Mouse (Mus musculus) neural tube, embryonic 14.5 days (tissue): ENCODE measurements at regions not wholly inside any gene's neighbourhood (a gene's known extent, or its start where the extent isn't known, plus 50 kb on each side); places are given as distances from the start of the nearest gene placed in this dataset.

Source experiments
- ATAC-seq: fragments of 200-750 bp; cut with Nextera tagmentation; 2 replicates; pipeline ENCODE4 v1.8.0; 2017; ENCODE audit warnings: low read depth, mild to moderate bottlenecking, moderate TSS enrichment, moderate library complexity
- H3K27ac ChIP-seq: fragments of 300-500 bp; sonication (generic); 2 replicates; pipeline ENCODE4 v1.5.1; 2014; ENCODE audit warnings: low read depth, mild to moderate bottlenecking, control low read depth, low read length, moderate library complexity, mixed read lengths
- H3K27me3 ChIP-seq: fragments of 300-500 bp; sonication (generic); 2 replicates; pipeline ENCODE4 v1.6.1; 2014; ENCODE audit warnings: low read length; ENCODE audit not compliant: control insufficient read depth, insufficient read depth
- H3K36me3 ChIP-seq: fragments of 300-500 bp; sonication (generic); 2 replicates; pipeline ENCODE4 v1.6.1; 2014; ENCODE audit warnings: low read length, mixed read lengths; ENCODE audit not compliant: control insufficient read depth, insufficient read depth
- H3K4me1 ChIP-seq: fragments of 300-500 bp; sonication (generic); 2 replicates; pipeline ENCODE4 v1.6.1; 2014; ENCODE audit warnings: low read length; ENCODE audit not compliant: control insufficient read depth, insufficient read depth
- H3K4me2 ChIP-seq: fragments of 300-500 bp; sonication (generic); 2 replicates; pipeline ENCODE4 v1.6.1; 2014; ENCODE audit warnings: mild to moderate bottlenecking, low read depth, low read length, control low read depth
- H3K4me3 ChIP-seq: fragments of 300-500 bp; sonication (generic); 2 replicates; pipeline ENCODE4 v1.5.1; 2014; ENCODE audit warnings: low read depth, low read length, control low read depth, mixed read lengths
- H3K9ac ChIP-seq: fragments of 300-500 bp; sonication (generic); replicated peaks from 2 replicates; pipeline ENCODE4 v1.6.1; 2014; ENCODE audit warnings: low read depth, mild to moderate bottlenecking, control low read depth, low read length, mixed read lengths
- H3K9me3 ChIP-seq: fragments of 300-500 bp; sonication (generic); 2 replicates; pipeline ENCODE4 v1.6.1; 2016; ENCODE audit warnings: low read length; ENCODE audit not compliant: control insufficient read depth
- WGBS: fragments of 180-500 bp; shearing (Covaris S2); extraction: QIAGEN DNeasy Blood & Tissue Kit; methylation state at CpG from one replicate; pipeline ENCODE4 v1.1.7; 2014; 5-methylcytosine and 5-hydroxymethylcytosine counted together

DNA sequence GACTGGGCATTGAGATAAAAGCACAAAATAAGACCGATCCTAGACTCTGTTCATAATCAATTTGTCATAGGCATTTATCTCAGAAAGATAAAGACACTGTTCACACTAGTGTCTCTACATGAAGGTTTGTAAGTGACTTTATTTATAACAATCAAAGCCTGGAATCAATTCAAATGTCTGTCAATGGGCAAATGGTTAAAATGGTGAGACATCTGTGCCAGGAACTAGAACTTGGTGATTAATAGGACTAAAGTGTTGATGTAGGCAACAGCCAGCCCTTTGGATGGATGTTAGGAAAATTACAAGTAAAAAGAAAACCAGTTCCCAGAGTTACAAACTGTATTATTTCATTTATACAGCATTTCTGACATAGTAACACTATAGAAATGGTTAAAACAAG, 315.9 kb downstream of the Gm9195 start:
- Histone ChIP-seq H3K9me3 (no peaks in the 10 kb centered on the region), H3K27me3 (no peaks in the 10 kb centered on the region), H3K4me2 (no peak overlapping the region), H3K4me1 (no peaks in the 10 kb centered on the region), H3K4me3 (no peak overlapping the region), H3K9ac (no peak overlapping the region), H3K36me3 (no peaks in the 10 kb centered on the region), H3K27ac (no peak overlapping the region)
- 76% methylated on average over 1 of the region's 1 CpGs for WGBS
- ATAC-seq = no peak

DNA sequence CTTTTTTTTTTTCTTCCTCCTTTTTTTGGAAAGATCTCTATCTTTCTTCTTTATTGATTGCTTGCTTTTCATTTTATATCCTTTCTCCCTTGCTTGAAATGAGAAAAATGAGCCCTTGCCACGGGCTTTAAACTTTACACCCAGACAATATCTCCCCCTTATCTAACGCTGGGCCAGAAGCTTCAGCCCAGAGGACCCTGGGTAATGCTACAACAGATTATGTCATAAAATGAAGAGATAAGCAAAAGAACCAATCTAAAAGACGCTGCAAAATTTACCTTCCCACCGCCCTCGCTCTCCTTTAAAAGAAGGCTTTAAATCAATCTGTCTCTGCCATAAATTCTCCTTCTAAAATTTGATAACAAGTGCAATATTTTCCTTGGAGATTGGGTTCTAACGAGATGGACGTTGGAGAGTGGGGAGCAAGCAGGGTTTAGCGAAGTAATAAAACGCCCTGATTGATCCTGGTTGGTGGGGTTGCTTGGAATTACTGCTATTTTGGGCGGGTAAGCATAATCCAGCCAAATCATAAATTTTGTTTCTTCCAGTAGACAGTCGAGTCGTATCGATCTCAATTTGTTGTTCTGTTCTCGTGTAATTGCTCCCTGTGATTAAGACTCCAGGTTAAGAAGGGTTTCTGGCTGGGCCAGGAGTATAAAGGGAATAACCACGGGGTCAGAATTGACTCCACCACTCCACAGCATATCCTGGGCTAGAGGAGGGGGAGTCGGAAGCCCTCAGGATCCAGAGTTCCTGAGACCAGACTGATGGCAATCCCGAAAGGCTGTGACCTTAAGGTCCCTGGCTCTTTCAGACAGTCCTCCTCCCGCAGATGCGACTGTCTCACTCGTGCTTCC, 318.9 kb downstream of the Gm9195 start:
- WGBS = 67% methylated on average over 20 of the region's 20 CpGs
- Histone ChIP-seq H3K4me1 (no peaks in the 10 kb centered on the region), H3K9me3 (no peaks in the 10 kb centered on the region), H3K36me3 (no peaks in the 10 kb centered on the region), H3K9ac (no peak overlapping the region), H3K4me2 (no peak overlapping the region), H3K27ac (no peak overlapping the region), H3K27me3 (no peaks in the 10 kb centered on the region), H3K4me3 (no peak overlapping the region)
- no peak for ATAC-seq

DNA sequence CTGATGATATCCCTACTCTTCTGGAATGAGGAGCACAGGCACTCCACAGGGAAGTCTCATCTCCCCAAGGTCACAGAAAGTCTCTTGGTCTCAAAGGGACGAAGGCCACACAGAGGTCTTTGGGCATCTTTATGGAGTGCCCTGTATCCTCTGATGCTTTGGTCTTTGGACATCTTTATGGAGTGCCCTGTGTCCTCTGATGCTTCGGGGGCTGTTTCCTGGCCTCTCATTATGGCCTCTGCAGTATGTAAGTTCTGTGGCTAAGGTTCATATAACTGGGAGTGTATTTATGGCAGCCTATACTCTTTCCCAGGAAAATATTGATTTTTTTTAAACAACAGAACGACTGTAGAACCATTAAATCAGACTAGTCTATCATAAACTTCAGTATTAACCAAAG, 319.9 kb downstream of the Gm9195 start:
- Histone ChIP-seq H3K9me3 (no peaks in the 10 kb centered on the region), H3K27me3 (no peaks in the 10 kb centered on the region), H3K27ac (no peak overlapping the region), H3K4me2 (no peak overlapping the region), H3K36me3 (no peaks in the 10 kb centered on the region), H3K9ac (no peak overlapping the region), H3K4me1 (no peaks in the 10 kb centered on the region), H3K4me3 (no peak overlapping the region)
- WGBS = 63% methylated on average over 3 of the region's 3 CpGs
- no peak for ATAC-seq

GRCm38 (mm10) chr14:72158537-72159323, 332.9 kb downstream of the Gm9195 start:
- ATAC-seq = peak; percentile 89
- peak overlapping the region; percentile 44; the same call in 1 of the 2 replicates for H3K27ac ChIP-seq
- peaks cover 6% of the 10 kb centered on the region; the same call in 1 of the 2 replicates for H3K4me1 ChIP-seq
- no peaks in the 10 kb centered on the region for H3K27me3 ChIP-seq
- H3K9ac ChIP-seq = no peak overlapping the region
- 3% methylated on average over 13 of the region's 13 CpGs for WGBS
- no peaks in the 10 kb centered on the region for H3K36me3 ChIP-seq
- H3K9me3 ChIP-seq = no peaks in the 10 kb centered on the region
- peak overlapping the region; percentile 44 for H3K4me2 ChIP-seq
- peak overlapping the region; percentile 10; the same call in 1 of the 2 replicates for H3K4me3 ChIP-seq

GRCm38 (mm10) chr14:72155197-72155907, 336.3 kb downstream of the Gm9195 start:
- Histone ChIP-seq H3K9ac (no peak overlapping the region), H3K9me3 (no peaks in the 10 kb centered on the region), H3K4me3 (no peak overlapping the region), H3K4me2 (no peak overlapping the region), H3K36me3 (no peaks in the 10 kb centered on the region), H3K27ac (no peak overlapping the region), H3K27me3 (no peaks in the 10 kb centered on the region), H3K4me1 (peaks cover 6% of the 10 kb centered on the region; the same call in 1 of the 2 replicates)
- 30% methylated on average over 11 of the region's 11 CpGs for WGBS
- ATAC-seq = no peak

DNA sequence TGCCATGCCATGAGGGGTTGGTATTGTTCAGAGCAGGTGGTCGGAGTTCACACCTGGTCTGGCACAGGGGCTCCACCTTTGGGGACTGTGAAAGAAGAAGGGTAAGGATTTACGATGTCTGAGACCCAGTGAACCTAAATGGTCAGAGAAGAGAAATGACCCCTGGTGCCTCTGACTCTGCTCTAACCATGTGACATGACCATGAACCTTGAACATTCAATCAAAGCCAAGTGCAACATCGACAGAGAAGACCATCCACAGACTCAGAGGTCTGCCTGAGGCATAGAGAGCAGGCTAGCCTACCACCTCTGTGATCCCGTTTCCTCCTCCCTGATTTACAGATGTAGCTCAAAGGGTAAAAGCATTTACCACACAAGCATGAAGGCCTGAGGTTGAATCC, 340.0 kb downstream of the Gm9195 start:
- no peaks in the 10 kb centered on the region for H3K9me3 ChIP-seq
- H3K36me3 ChIP-seq = no peaks in the 10 kb centered on the region
- 69% methylated on average over 4 of the region's 4 CpGs for WGBS
- H3K27ac ChIP-seq = no peak overlapping the region
- H3K27me3 ChIP-seq = no peaks in the 10 kb centered on the region
- H3K4me2 ChIP-seq = no peak overlapping the region
- no peak for ATAC-seq
- no peaks in the 10 kb centered on the region for H3K4me1 ChIP-seq
- no peak overlapping the region for H3K9ac ChIP-seq
- no peak overlapping the region for H3K4me3 ChIP-seq

DNA sequence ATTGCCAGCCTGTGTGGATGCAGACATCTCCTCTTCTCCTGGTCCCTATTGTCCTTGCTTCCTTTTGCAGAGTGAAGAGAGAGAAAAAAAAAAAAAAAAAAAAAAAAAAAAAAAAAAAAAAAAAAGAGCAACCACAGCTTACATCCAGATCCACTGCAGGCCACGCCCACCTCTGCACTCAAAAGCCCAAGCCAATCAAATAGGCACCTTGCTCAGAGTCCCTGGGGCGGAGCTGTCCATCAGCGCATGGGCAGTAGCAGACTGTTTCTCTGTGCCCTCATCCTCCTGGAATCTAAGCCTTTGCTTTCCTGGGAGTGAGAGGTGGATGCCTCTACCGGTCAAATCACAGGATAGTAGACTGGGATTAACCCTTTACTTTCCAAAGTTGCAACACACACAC, 342.2 kb downstream of the Gm9195 start:
- Histone ChIP-seq H3K9ac (no peak overlapping the region), H3K36me3 (no peaks in the 10 kb centered on the region), H3K27ac (no peak overlapping the region), H3K27me3 (no peaks in the 10 kb centered on the region), H3K4me2 (no peak overlapping the region), H3K4me3 (no peak overlapping the region), H3K4me1 (no peaks in the 10 kb centered on the region), H3K9me3 (no peaks in the 10 kb centered on the region)
- peak; percentile 49; the same call in 1 of the 2 replicates for ATAC-seq
- 41% methylated on average over 4 of the region's 4 CpGs for WGBS

DNA sequence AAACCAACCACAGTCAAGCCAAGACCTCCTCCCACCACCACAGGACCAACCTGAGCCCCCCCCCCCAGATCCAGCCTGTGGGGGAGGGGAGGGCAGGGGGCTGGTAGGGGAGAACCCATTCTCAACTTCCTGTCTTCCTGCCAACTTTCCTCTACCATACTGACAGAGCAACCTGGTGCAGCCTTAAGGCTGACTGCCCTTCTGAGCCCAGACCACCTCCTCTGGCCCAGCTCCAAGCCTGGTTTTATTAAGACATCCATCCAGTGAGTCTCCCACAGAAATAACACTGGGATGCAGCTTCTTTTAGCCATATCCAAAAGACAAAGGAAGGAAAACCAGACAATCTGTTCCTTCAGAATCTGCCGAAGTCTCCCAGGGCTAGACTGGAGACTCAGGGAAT, 342.8 kb downstream of the Gm9195 start:
- Histone ChIP-seq H3K4me3 (no peak overlapping the region), H3K9ac (no peak overlapping the region), H3K9me3 (no peaks in the 10 kb centered on the region), H3K27ac (no peak overlapping the region), H3K4me1 (no peaks in the 10 kb centered on the region), H3K36me3 (no peaks in the 10 kb centered on the region), H3K4me2 (no peak overlapping the region), H3K27me3 (no peaks in the 10 kb centered on the region)
- 65% methylated on average over 1 of the region's 1 CpGs for WGBS
- no peak for ATAC-seq
